ENCODE assay signal across 10 mouse cellular contexts in the genomic region with DNA sequence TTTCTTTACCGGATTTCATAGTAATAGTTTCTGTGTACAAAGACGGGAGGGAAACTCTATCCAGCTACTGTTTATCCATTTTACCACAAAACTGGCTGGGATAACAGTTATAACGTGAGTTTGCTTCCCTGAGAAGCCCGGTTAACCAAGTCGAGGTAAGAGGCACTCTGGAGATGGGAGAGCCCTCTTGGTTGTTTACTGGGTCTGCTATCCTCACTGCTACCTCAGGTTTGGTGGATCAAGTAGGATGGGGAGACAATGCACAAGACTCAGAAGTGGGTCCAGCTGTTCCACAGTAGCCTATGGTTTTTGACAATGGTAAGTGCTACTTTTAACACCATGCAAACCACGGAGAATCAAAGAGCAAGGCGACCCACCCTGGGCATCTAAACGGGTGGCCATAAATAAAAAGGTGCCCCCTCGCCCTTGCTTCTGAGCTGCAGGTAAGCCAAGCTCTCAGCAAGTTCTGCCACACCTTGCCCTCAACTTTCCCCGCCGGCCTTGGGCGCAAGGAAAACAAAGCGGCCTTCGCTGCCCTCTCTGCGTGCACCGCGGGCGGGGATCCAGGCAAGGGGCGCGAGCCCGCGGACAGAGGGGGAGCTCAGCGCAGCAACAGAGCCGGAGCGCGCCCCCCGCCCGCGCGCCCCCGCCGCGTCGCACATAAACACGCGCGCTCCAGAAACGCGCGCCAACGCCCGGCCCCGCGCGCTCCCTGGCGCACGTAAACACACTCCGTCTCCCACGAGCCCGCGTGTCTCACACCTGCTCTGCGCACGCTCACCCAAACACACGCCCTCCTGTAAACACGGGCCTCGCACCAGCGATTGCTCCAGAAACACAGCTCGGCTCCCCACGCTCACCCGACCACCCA. TPM values are rescaled to one million over a fixed set of nuclear protein-coding genes. Genes with fewer than 3 reads are reported as not detected.
DNase-seq lines count a peak whose midpoint lies in the region; ATAC-seq lines count a peak whose summit lies in the region.
"Had no signal": no experiment of that assay in that cellular context is flagged by ENCODE, and none has a peak within 500 bp of the region (broad histone marks: within the 10 kb centered on the region; RNA-seq: fewer than 3 reads in every experiment).

No protein-coding gene starts in this region.

- peak overlapping the region; percentile 78 for H3K9ac ChIP-seq in kidney, embryonic 16.5 days (replicated peaks; ENCODE audit: low read length)
- peak overlapping the region; percentile 89 for H3K9ac ChIP-seq in midbrain, embryonic 14.5 days (replicated peaks; ENCODE audit: low read length)

- no peaks in the 10 kb centered on the region for H3K9me3 ChIP-seq in kidney, embryonic 16.5 days (ENCODE audit: low read length)
- no peaks in the 10 kb centered on the region for H3K9me3 ChIP-seq in midbrain, embryonic 14.5 days (ENCODE audit: control insufficient read depth, low read length)

- no peak for DNase-seq in kidney, adult 8-10 months
- peak; percentile 67 for DNase-seq in cerebellum, adult 9-10 months
- DNase-seq in frontal cortex, postnatal 14 days (ENCODE audit: low spot score in 2 of 2): peak; percentile 43 to 48
- peak; percentile 52 to 68 for DNase-seq in left cerebral cortex, adult 18-20 months (ENCODE audit: low spot score in 2 of 2)
- DNase-seq in midbrain, embryonic 14.5 days: peak; percentile 90
- no peak for DNase-seq in yolk sac, embryonic 10.5 days (ENCODE audit: low spot score)

- 2% methylated on average over 60 of the region's 60 CpGs for WGBS in kidney, embryonic 16.5 days
- 3% methylated on average over 60 of the region's 60 CpGs for WGBS in midbrain, embryonic 14.5 days

- peaks cover 40% of the 10 kb centered on the region for H3K27me3 ChIP-seq in kidney, embryonic 16.5 days (ENCODE audit: insufficient read depth, low read length)
- H3K27me3 ChIP-seq in midbrain, embryonic 14.5 days (ENCODE audit: control insufficient read depth, insufficient read depth, low read length): no peaks in the 10 kb centered on the region

- ATAC-seq in kidney, embryonic 16.5 days (ENCODE audit: low FRiP score, low TSS enrichment): no peak
- peak; percentile 51 for ATAC-seq in midbrain, embryonic 14.5 days (ENCODE audit: low FRiP score, low TSS enrichment)
- ATAC-seq in megakaryocyte progenitor cell, adult 5-6 weeks (replicated peaks; ENCODE audit: poor library complexity): no peak

- no peaks in the 10 kb centered on the region for H3K36me3 ChIP-seq in kidney, embryonic 16.5 days (ENCODE audit: insufficient read depth, low read length)
- no peaks in the 10 kb centered on the region for H3K36me3 ChIP-seq in midbrain, embryonic 14.5 days (ENCODE audit: control insufficient read depth, insufficient read depth, low read length)

- peaks cover 10% of the 10 kb centered on the region for H3K4me1 ChIP-seq in kidney, embryonic 16.5 days (ENCODE audit: insufficient read depth, low read length)
- H3K4me1 ChIP-seq in midbrain, embryonic 14.5 days (ENCODE audit: control insufficient read depth, insufficient read depth, low read length): peaks cover 33% of the 10 kb centered on the region

- H3K4me3 ChIP-seq in kidney, embryonic 16.5 days (ENCODE audit: low read length): peak overlapping the region; percentile 74
- peak overlapping the region; percentile 85 for H3K4me3 ChIP-seq in midbrain, embryonic 14.5 days (replicated peaks; ENCODE audit: low read depth, low read length)

- no peak overlapping the region for H3K27ac ChIP-seq in kidney, embryonic 16.5 days (ENCODE audit: low read length)
- peak overlapping the region; percentile 98 for H3K27ac ChIP-seq in midbrain, embryonic 14.5 days (replicated peaks; ENCODE audit: low read depth, low read length)

- peak overlapping the region; percentile 100 for H3K4me2 ChIP-seq in kidney, embryonic 16.5 days (replicated peaks; ENCODE audit: low read depth, low read length)
- H3K4me2 ChIP-seq in midbrain, embryonic 14.5 days (ENCODE audit: low read length): peak overlapping the region; percentile 59

RNA-seq across cellular contexts. Expression of a gene that starts 18.0 kb away (rescaled TPM):
- not detected in 2 replicates for polyA plus RNA-seq in kidney, embryonic 16.5 days (2015; fragmentation: Nextera tagmentation; extraction: Ambion mirVana)
- not detected for total RNA-seq in left cerebral cortex, adult 18-20 months (2021)
- 0.50 TPM in 1 of 2 replicates, not detected in the other for polyA plus RNA-seq in midbrain, embryonic 14.5 days (2014; fragmentation: Nextera tagmentation; extraction: Ambion mirVana)
- total RNA-seq in megakaryocyte progenitor cell, adult 5-6 weeks (2015): not detected in 2 replicates
- not detected in 2 replicates for total RNA-seq in megakaryocyte progenitor cell, adult 5-6 weeks (2017)
- total RNA-seq: layer of hippocampus, postnatal 14 days had no signal
- polyA plus RNA-seq: Patski had no signal

RNA-seq across cellular contexts. Expression of a gene that starts 49.6 kb away (rescaled TPM):
- polyA plus RNA-seq in kidney, embryonic 16.5 days (2015; fragmentation: Nextera tagmentation; extraction: Ambion mirVana): 127 TPM in 2 replicates
- total RNA-seq in left cerebral cortex, adult 18-20 months (2021): 10 to 100 TPM; 28.6 to 28.8 TPM
- polyA plus RNA-seq in midbrain, embryonic 14.5 days (2014; fragmentation: Nextera tagmentation; extraction: Ambion mirVana): 30.4 and 34.9 TPM in 2 replicates
- 116 and 129 TPM in 2 replicates for total RNA-seq in megakaryocyte progenitor cell, adult 5-6 weeks (2015)
- 65.7 and 72.9 TPM in 2 replicates for total RNA-seq in megakaryocyte progenitor cell, adult 5-6 weeks (2017)

Comparison
In these comparisons a context has a peak if more than half of its experiments do, and no peak if none do; other contexts are left out.
1. DNase-seq: peak in cerebellum, adult 9-10 months (single experiment), frontal cortex, postnatal 14 days (2 of 2), left cerebral cortex, adult 18-20 months (2 of 2) and midbrain, embryonic 14.5 days (single experiment); none in kidney, adult 8-10 months (0 of 2) and yolk sac, embryonic 10.5 days (single experiment).